Mouse (Mus musculus): ENCODE data around the gene Xrcc5. TPM values are rescaled to one million over a fixed set of nuclear protein-coding genes. Genes with fewer than 3 reads are reported as not detected.

Gene Xrcc5
- total and polyA plus RNA-seq, 3 experiments, result 32.7 to 47.2 TPM; not detected in 1

- no peaks in the 10 kb centered on the region for H3K79me2 ChIP-seq (ENCODE audit: control insufficient read depth, insufficient read depth, low read length, poor library complexity)
- no peaks in the 10 kb centered on the region for H3K4me1 ChIP-seq (ENCODE audit: control insufficient read depth in 1 of 2, insufficient read depth in 2 of 2, low read length in 2 of 2)
- DNase-seq (ENCODE audit: low read depth, low spot score), result no peak
- no peaks in the 10 kb centered on the region for H3K9me3 ChIP-seq (replicated peaks; ENCODE audit: insufficient read depth, low read length)
- no peaks in the 10 kb centered on the region for H3K27me3 ChIP-seq (ENCODE audit: control insufficient read depth in 1 of 2, insufficient read depth in 2 of 2, low read length in 2 of 2)
- TF ChIP-seq TCF12 (IDR thresholded peaks at IDR 0.05; ENCODE audit: low read depth, low read length), result no peak
- no peak for TF ChIP-seq TBP (IDR thresholded peaks at IDR 0.05; ENCODE audit: low read depth, low read length)
- TF ChIP-seq MYB (IDR thresholded peaks at IDR 0.05; ENCODE audit: low read depth, low read length), result no peak
- TF ChIP-seq ZNF384 (IDR thresholded peaks at IDR 0.05; ENCODE audit: low read depth, low read length), result no peak
- TF ChIP-seq MYC (IDR thresholded peaks at IDR 0.05; ENCODE audit: low read depth, low read length), result no peak
- no peak for TF ChIP-seq MXI1 (IDR thresholded peaks at IDR 0.05; ENCODE audit: low read depth, low read length)
- TF ChIP-seq E2F4 (IDR thresholded peaks at IDR 0.05; ENCODE audit: borderline replicate concordance, low read depth, low read length), result no peak
- no peak for TF ChIP-seq CHD2 (IDR thresholded peaks at IDR 0.05; ENCODE audit: low read length)
- H3K4me3 ChIP-seq (ENCODE audit: control insufficient read depth in 1 of 2, insufficient read depth in 1 of 2, low read depth in 2 of 2, low read length in 2 of 2), result no peak overlapping the region
- H3K27ac ChIP-seq (ENCODE audit: control insufficient read depth, low read depth, low read length), result no peak overlapping the region
- no peak overlapping the region for H3K9ac ChIP-seq (ENCODE audit: control insufficient read depth, low read depth, low read length, poor library complexity, severe bottlenecking)
- H3K36me3 ChIP-seq (ENCODE audit: control insufficient read depth in 1 of 2, insufficient read depth in 2 of 2, low read length in 2 of 2), result peaks cover 0 to 1% of the 10 kb centered on the region in 2 experiments; a peak in 1 of 4 replicates
Measured at GRCm38 (mm10) chr1:72354856-72355255, 47.6 kb downstream of the Xrcc5 start.

- H3K4me1 ChIP-seq (ENCODE audit: control insufficient read depth in 1 of 2, insufficient read depth in 2 of 2, low read length in 2 of 2), result no peaks in the 10 kb centered on the region
- H3K9ac ChIP-seq (ENCODE audit: control insufficient read depth, low read depth, low read length, poor library complexity, severe bottlenecking), result no peak overlapping the region
- no peak overlapping the region for H3K27ac ChIP-seq (ENCODE audit: control insufficient read depth, low read depth, low read length)
- H3K9me3 ChIP-seq (replicated peaks; ENCODE audit: insufficient read depth, low read length), result no peaks in the 10 kb centered on the region
- no peak for DNase-seq (ENCODE audit: low read depth, low spot score)
- no peak for TF ChIP-seq TCF12 (IDR thresholded peaks at IDR 0.05; ENCODE audit: low read depth, low read length)
- TF ChIP-seq POLR2A (IDR thresholded peaks at IDR 0.05; ENCODE audit: control insufficient read depth in 1 of 2, insufficient read depth in 1 of 2, low read depth in 1 of 2, low read length in 2 of 2, poor library complexity in 1 of 2), result no peak
- TF ChIP-seq MEF2A (IDR thresholded peaks at IDR 0.05; ENCODE audit: extremely low read depth, insufficient replicate concordance, low read depth, low read length, poor library complexity, severe bottlenecking), result no peak
- no peak for TF ChIP-seq SMC3 (IDR thresholded peaks at IDR 0.05; ENCODE audit: low read depth, low read length)
- no peak for TF ChIP-seq POLR2AphosphoS2 (IDR thresholded peaks at IDR 0.05; ENCODE audit: low read length)
- TF ChIP-seq ZNF384 (IDR thresholded peaks at IDR 0.05; ENCODE audit: low read depth, low read length), result no peak
- TF ChIP-seq HCFC1 (IDR thresholded peaks at IDR 0.05; ENCODE audit: low read depth, low read length), result no peak
- TF ChIP-seq MYB (IDR thresholded peaks at IDR 0.05; ENCODE audit: low read depth, low read length), result no peak
- no peak overlapping the region for H3K4me3 ChIP-seq (ENCODE audit: control insufficient read depth in 1 of 2, insufficient read depth in 1 of 2, low read depth in 2 of 2, low read length in 2 of 2)
- H3K36me3 ChIP-seq (ENCODE audit: control insufficient read depth in 1 of 2, insufficient read depth in 2 of 2, low read length in 2 of 2), result peaks cover 0 to 3% of the 10 kb centered on the region in 2 experiments; a peak in 1 of 4 replicates
- H3K27me3 ChIP-seq (ENCODE audit: control insufficient read depth in 1 of 2, insufficient read depth in 2 of 2, low read length in 2 of 2), result no peaks in the 10 kb centered on the region
- no peaks in the 10 kb centered on the region for H3K79me2 ChIP-seq (ENCODE audit: control insufficient read depth, insufficient read depth, low read length, poor library complexity)
Measured at GRCm38 (mm10) chr1:72358216-72358615, 51.0 kb downstream of the Xrcc5 start.

- no peaks in the 10 kb centered on the region for H3K4me1 ChIP-seq (ENCODE audit: control insufficient read depth in 1 of 2, insufficient read depth in 2 of 2, low read length in 2 of 2)
- no peaks in the 10 kb centered on the region for H3K79me2 ChIP-seq (ENCODE audit: control insufficient read depth, insufficient read depth, low read length, poor library complexity)
- H3K27me3 ChIP-seq (ENCODE audit: control insufficient read depth in 1 of 2, insufficient read depth in 2 of 2, low read length in 2 of 2), result no peaks in the 10 kb centered on the region
- no peak for TF ChIP-seq ZC3H11A (IDR thresholded peaks at IDR 0.05; ENCODE audit: low read depth, low read length)
- no peak for TF ChIP-seq MAFK (IDR thresholded peaks at IDR 0.05; ENCODE audit: borderline replicate concordance, low read depth, low read length)
- no peak for TF ChIP-seq KAT2A (conservative IDR thresholded peaks at IDR 0.05; ENCODE audit: low read depth, low read length)
- TF ChIP-seq SMC3 (IDR thresholded peaks at IDR 0.05; ENCODE audit: low read depth, low read length), result no peak
- no peak overlapping the region for H3K27ac ChIP-seq (ENCODE audit: control insufficient read depth, low read depth, low read length)
- no peak overlapping the region for H3K4me3 ChIP-seq (ENCODE audit: control insufficient read depth in 1 of 2, insufficient read depth in 1 of 2, low read depth in 2 of 2, low read length in 2 of 2)
- H3K9me3 ChIP-seq (replicated peaks; ENCODE audit: insufficient read depth, low read length), result no peaks in the 10 kb centered on the region
- DNase-seq (ENCODE audit: low read depth, low spot score), result no peak
- no peak overlapping the region for H3K9ac ChIP-seq (ENCODE audit: control insufficient read depth, low read depth, low read length, poor library complexity, severe bottlenecking)
- peaks cover 0 to 3% of the 10 kb centered on the region in 2 experiments; a peak in 1 of 4 replicates for H3K36me3 ChIP-seq (ENCODE audit: control insufficient read depth in 1 of 2, insufficient read depth in 2 of 2, low read length in 2 of 2)
Measured at GRCm38 (mm10) chr1:72359462-72359861, 52.2 kb downstream of the Xrcc5 start.

Data from MEL (cell line).